Mouse (Mus musculus) cerebellum, adult 8-10 months (tissue): ENCODE data around the gene Creld1.
A peak's percentile ranks its signal among the peaks of the same experiment; 100 is the strongest.

Source experiments
- DNase-seq: peaks from one replicate; pipeline ENCODE4 v3.0.0; 2022

Gene Creld1

GRCm38 (mm10) chr6:113513944-113514343, 30.8 kb downstream of the Creld1 start:
- DNase-seq = no peak

GRCm38 (mm10) chr6:113514600-113514999, 31.5 kb downstream of the Creld1 start:
- DNase-seq = no peak

GRCm38 (mm10) chr6:113517434-113518080, 34.5 kb downstream of the Creld1 start:
- no peak for DNase-seq

- DNase-seq = no peak
Measured at GRCm38 (mm10) chr6:113522310-113522709, 39.2 kb downstream of the Creld1 start.

DNA sequence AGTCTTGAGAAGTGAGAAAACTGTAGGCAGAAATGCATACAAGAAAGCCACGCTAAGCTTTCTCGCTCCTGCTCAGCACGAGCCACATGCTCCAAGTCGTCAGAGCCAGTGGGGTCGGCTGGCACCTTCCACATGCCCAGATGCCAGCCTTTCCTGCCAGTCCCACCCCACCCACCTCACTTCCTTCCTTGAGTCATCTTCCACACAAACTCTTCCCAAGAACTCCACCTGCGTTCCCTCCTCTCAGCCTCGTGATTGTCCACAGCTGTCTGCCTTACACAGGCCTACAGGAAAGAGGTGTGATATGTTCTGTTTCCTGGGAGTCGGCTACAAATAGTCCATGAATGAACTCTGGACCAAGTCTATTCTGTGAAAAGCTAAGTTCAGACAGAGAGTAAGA, 40.3 kb downstream of the Creld1 start:
- DNase-seq = no peak

GRCm38 (mm10) chr6:113530932-113531839, 48.1 kb downstream of the Creld1 start, which contains the start of the genes Emc3 and Fancd2:
Gene Emc3 (minus strand): TSS chr6:113531652.
Gene Fancd2 (plus strand): TSS chr6:113531682.
- peak; percentile 92 for DNase-seq

DNA sequence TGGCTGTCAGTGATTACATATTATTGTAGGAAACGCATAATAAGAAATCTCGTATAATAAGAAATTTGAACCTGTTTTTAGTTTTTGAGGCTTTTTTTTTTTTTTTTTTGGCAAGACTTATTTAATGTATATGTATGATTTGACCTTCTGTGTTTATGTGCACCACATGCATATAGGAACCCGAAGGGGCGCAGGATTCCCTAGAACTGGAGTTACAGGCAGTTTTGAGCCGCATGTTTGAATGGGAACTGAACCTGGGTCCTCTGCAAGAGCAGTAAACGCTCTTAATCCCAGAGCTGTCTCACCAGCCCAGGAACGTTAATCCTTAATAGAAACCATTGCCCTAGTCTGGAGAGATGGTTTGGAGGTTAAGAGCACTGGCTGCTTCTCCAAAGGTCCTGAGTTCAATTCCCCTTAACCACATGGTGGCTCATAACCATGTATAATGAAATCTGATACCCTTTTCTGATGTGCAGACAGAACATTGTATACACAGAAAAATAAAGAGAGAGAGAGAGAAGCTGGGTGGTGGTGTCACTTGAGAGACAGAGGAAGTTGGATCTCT, 48.8 kb downstream of the Creld1 start:
- DNase-seq = no peak

DNA sequence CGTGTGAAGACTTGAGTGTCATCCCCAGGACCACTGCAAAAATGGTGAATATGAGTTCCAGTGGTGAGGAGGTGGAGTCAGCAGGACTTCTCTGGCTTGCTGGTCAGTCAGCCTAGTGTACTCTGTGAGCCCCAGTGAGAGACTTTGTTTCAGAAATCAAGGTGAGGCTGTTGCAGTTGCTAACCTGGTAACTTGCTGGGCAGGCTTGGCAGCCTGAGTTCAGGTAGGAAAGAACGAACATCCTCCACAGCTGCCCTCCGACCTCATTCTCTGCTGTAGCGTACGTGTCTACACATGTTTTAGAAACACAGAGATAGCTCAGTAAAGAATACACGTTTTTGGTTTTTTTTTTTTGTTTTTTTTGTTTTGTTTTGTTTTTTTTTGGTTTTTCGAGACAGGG, 51.8 kb downstream of the Creld1 start:
- DNase-seq = no peak

GRCm38 (mm10) chr6:113541610-113542009, 58.5 kb downstream of the Creld1 start:
- DNase-seq = no peak
